Mouse (Mus musculus): Measurements from ENCODE around the gene Lpp. TPM values are rescaled to one million over a fixed set of nuclear protein-coding genes. Genes with fewer than 3 reads are reported as not detected.

Lpp gene
- total and polyA plus RNA-seq, 2 experiments from 2014 or later = 8.4 to 13.1 TPM

- H3K27me3 ChIP-seq (ENCODE audit: insufficient read depth, low read length) = no peaks in the 10 kb centered on the region
- DNase-seq (ENCODE audit: low spot score) (no peak), ATAC-seq (no peak)
- no peak overlapping the region for H3K9ac ChIP-seq (replicated peaks; ENCODE audit: low read length)
- H3K4me3 ChIP-seq (ENCODE audit: low read length) = no peak overlapping the region
- no peak overlapping the region for H3K27ac ChIP-seq
- 97% methylated on average over 5 of the region's 5 CpGs for WGBS
- no peaks in the 10 kb centered on the region for H3K36me3 ChIP-seq (ENCODE audit: insufficient read depth, low read length)
- no peak overlapping the region for H3K4me2 ChIP-seq (ENCODE audit: low read depth, low read length)
- no peaks in the 10 kb centered on the region for H3K9me3 ChIP-seq (ENCODE audit: low read length)
- no peak for TF ChIP-seq CTCF (IDR thresholded peaks at IDR 0.05; ENCODE audit: low read depth)
- no peaks in the 10 kb centered on the region for H3K4me1 ChIP-seq (ENCODE audit: insufficient read depth, low read length)
Observed at GRCm38 (mm10) chr16:24507927-24508540, 114.7 kb downstream of the Lpp start.

DNA sequence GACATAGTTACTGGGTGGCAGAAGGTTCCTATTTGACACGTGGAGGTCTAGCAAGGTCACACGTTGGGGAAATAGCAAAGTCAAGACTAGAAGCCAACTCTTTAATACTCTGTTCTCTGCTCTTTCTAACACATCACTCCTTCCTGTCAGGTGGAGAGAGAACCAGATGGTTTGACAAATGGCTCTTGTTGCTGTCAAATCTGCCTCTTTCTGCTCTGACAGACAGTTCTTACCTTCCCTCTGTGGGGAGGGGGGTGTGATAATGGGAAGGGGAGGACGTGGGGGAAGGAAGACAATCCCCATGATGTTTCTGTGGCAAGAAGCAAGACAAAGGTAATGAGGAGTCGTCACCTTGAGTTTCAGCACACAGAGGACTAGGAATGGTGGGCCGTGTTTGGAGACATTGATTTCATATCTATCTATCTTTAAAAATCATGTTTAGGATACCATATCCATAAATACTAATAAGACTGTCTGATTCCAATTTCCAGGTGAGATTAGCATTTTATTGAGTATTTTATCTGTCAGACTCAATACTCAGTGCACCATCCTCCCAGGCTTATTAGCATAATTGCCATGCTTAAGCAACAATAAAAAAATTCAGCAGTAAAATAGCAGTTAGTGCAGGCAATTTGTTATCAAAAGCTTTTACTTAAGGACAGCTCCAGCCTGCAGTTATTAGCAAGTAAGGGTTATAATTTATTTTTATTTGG is 115.9 kb downstream of the Lpp start:
- no peaks in the 10 kb centered on the region for H3K9me3 ChIP-seq (ENCODE audit: low read length)
- H3K27me3 ChIP-seq (ENCODE audit: insufficient read depth, low read length) = no peaks in the 10 kb centered on the region
- no peaks in the 10 kb centered on the region for H3K36me3 ChIP-seq (ENCODE audit: insufficient read depth, low read length)
- no peaks in the 10 kb centered on the region for H3K4me1 ChIP-seq (ENCODE audit: insufficient read depth, low read length)
- no peak overlapping the region for H3K27ac ChIP-seq
- H3K9ac ChIP-seq (replicated peaks; ENCODE audit: low read length) = no peak overlapping the region
- no peak overlapping the region for H3K4me3 ChIP-seq (ENCODE audit: low read length)
- no peak for DNase-seq (ENCODE audit: low spot score)
- WGBS = 65% methylated on average over 5 of the region's 5 CpGs
- no peak for ATAC-seq
- TF ChIP-seq CTCF (IDR thresholded peaks at IDR 0.05; ENCODE audit: low read depth) = no peak
- H3K4me2 ChIP-seq (ENCODE audit: low read depth, low read length) = no peak overlapping the region

DNA sequence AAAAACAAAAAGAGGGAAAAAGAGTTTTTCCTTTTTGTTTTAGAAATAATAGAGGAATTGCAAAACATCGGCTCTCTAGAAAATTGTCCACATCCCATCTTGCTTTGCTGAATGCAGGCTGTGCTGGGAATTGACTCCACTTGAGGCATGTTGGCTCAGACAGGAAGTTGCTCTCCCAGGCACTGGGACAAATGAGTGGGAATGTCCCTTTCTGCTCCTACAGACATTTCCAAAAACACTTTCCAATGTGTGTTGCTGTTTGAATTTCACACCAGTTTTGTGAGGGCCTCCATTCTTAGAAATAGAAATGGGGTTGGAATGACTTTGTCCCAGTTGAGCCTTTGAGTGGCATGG is 116.5 kb downstream of the Lpp start:
- WGBS = 38% methylated on average over 1 of the region's 1 CpGs
- no peaks in the 10 kb centered on the region for H3K27me3 ChIP-seq (ENCODE audit: insufficient read depth, low read length)
- no peak overlapping the region for H3K27ac ChIP-seq
- H3K9me3 ChIP-seq (ENCODE audit: low read length) = no peaks in the 10 kb centered on the region
- no peak for DNase-seq (ENCODE audit: low spot score)
- no peak overlapping the region for H3K4me3 ChIP-seq (ENCODE audit: low read length)
- no peak overlapping the region for H3K4me2 ChIP-seq (ENCODE audit: low read depth, low read length)
- no peaks in the 10 kb centered on the region for H3K4me1 ChIP-seq (ENCODE audit: insufficient read depth, low read length)
- no peak overlapping the region for H3K9ac ChIP-seq (replicated peaks; ENCODE audit: low read length)
- ATAC-seq = no peak
- no peaks in the 10 kb centered on the region for H3K36me3 ChIP-seq (ENCODE audit: insufficient read depth, low read length)
- no peak for TF ChIP-seq CTCF (IDR thresholded peaks at IDR 0.05; ENCODE audit: low read depth)

GRCm38 (mm10) chr16:24513228-24513627 is 119.9 kb downstream of the Lpp start:
- TF ChIP-seq CTCF (IDR thresholded peaks at IDR 0.05; ENCODE audit: low read depth) = no peak
- no peak overlapping the region for H3K4me2 ChIP-seq (ENCODE audit: low read depth, low read length)
- ATAC-seq = no peak
- H3K4me3 ChIP-seq (ENCODE audit: low read length) = no peak overlapping the region
- H3K27me3 ChIP-seq (ENCODE audit: insufficient read depth, low read length) = no peaks in the 10 kb centered on the region
- H3K4me1 ChIP-seq (ENCODE audit: insufficient read depth, low read length) = no peaks in the 10 kb centered on the region
- DNase-seq (ENCODE audit: low spot score) = no peak
- no peak overlapping the region for H3K9ac ChIP-seq (replicated peaks; ENCODE audit: low read length)
- no peaks in the 10 kb centered on the region for H3K9me3 ChIP-seq (ENCODE audit: low read length)
- WGBS = 86% methylated on average over 4 of the region's 4 CpGs
- H3K36me3 ChIP-seq (ENCODE audit: insufficient read depth, low read length) = no peaks in the 10 kb centered on the region
- H3K27ac ChIP-seq = no peak overlapping the region

GRCm38 (mm10) chr16:24514802-24515727 is 121.8 kb downstream of the Lpp start:
- H3K9ac ChIP-seq (replicated peaks; ENCODE audit: low read length) = no peak overlapping the region
- no peak overlapping the region for H3K27ac ChIP-seq
- no peak for TF ChIP-seq CTCF (IDR thresholded peaks at IDR 0.05; ENCODE audit: low read depth)
- ATAC-seq (no peak), DNase-seq (ENCODE audit: low spot score) (no peak)
- no peaks in the 10 kb centered on the region for H3K36me3 ChIP-seq (ENCODE audit: insufficient read depth, low read length)
- no peaks in the 10 kb centered on the region for H3K4me1 ChIP-seq (ENCODE audit: insufficient read depth, low read length)
- H3K4me3 ChIP-seq (ENCODE audit: low read length) = no peak overlapping the region
- WGBS = 89% methylated on average over 11 of the region's 11 CpGs
- no peak overlapping the region for H3K4me2 ChIP-seq (ENCODE audit: low read depth, low read length)
- H3K27me3 ChIP-seq (ENCODE audit: insufficient read depth, low read length) = no peaks in the 10 kb centered on the region
- H3K9me3 ChIP-seq (ENCODE audit: low read length) = no peaks in the 10 kb centered on the region

GRCm38 (mm10) chr16:24516993-24517392 is 123.7 kb downstream of the Lpp start:
- WGBS = 78% methylated on average over 3 of the region's 3 CpGs
- ATAC-seq (no peak), DNase-seq (ENCODE audit: low spot score) (no peak)
- Histone ChIP-seq H3K9me3 (ENCODE audit: low read length) (no peaks in the 10 kb centered on the region), H3K4me3 (ENCODE audit: low read length) (no peak overlapping the region), H3K9ac (replicated peaks; ENCODE audit: low read length) (no peak overlapping the region), H3K27ac (no peak overlapping the region), H3K4me1 (ENCODE audit: insufficient read depth, low read length) (no peaks in the 10 kb centered on the region), H3K4me2 (ENCODE audit: low read depth, low read length) (no peak overlapping the region), H3K27me3 (ENCODE audit: insufficient read depth, low read length) (no peaks in the 10 kb centered on the region), H3K36me3 (ENCODE audit: insufficient read depth, low read length) (no peaks in the 10 kb centered on the region)
- TF ChIP-seq CTCF (IDR thresholded peaks at IDR 0.05; ENCODE audit: low read depth) = no peak

Data from hindbrain, postnatal 0 days (tissue).